Mouse (Mus musculus) brain, embryonic 14.5 days (tissue): ENCODE measurements around the gene Rgl3. TPM values are rescaled to one million over a fixed set of nuclear protein-coding genes. Genes with fewer than 3 reads are reported as not detected.

Experiments
- DNase-seq: peaks from one replicate; pipeline ENCODE4 v3.0.0-alpha.2; 2011; ENCODE audit warnings: low read depth
- CTCF ChIP-seq: fragments of 200-500 bp; IDR thresholded peaks from 2 replicates; pipeline ENCODE4 v1.5.1; 2012; ENCODE audit warnings: inconsistent platforms, mild to moderate bottlenecking, moderate library complexity, borderline replicate concordance; ENCODE audit not compliant: insufficient read depth, insufficient read length; ENCODE audit errors: extremely low read depth
- POLR2A ChIP-seq: fragments of 200-500 bp; IDR thresholded peaks from 2 replicates; pipeline ENCODE4 v1.6.1; 2012; ENCODE audit warnings: mild to moderate bottlenecking, inconsistent platforms, borderline replicate concordance; ENCODE audit not compliant: poor library complexity, insufficient read depth, insufficient read length, severe bottlenecking; ENCODE audit errors: extremely low read depth
- polyA plus RNA-seq: library from polyadenylated mRNA; depleted of rRNA; stranded (reverse); fragments of >200 nt; gene quantifications from 2 replicates; pipeline ENCODE4 v1.2.3, GENCODE M21; 2012

Rgl3 gene
- polyA plus RNA-seq, 1 experiment = 1.8 TPM

DNA sequence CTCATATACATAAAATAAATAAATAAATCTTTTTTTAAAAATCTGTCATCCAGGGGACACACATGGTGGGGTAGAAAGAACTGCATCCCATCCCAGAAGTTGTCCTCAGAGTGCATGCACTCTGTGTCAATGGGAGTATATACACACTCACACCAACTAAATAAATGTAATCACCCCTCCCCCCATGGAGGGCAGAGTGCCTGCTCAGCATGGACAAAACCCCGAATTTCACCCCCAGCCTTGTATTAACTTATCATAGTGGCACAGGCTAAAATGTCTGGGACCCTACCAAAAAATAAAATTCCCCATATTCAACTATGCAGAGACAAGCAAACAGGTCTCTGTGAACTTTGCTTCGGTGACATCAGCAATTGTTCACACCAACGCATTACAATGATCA lies 34.6 kb downstream of the Rgl3 start:
- TF ChIP-seq CTCF (no peak), POLR2A (no peak)
- no peak for DNase-seq

GRCm38 (mm10) chr9:21953600-21953999 lies 35.6 kb downstream of the Rgl3 start:
- TF ChIP-seq CTCF = no peak
- TF ChIP-seq POLR2A = no peak
- DNase-seq = peak; percentile 90

DNA sequence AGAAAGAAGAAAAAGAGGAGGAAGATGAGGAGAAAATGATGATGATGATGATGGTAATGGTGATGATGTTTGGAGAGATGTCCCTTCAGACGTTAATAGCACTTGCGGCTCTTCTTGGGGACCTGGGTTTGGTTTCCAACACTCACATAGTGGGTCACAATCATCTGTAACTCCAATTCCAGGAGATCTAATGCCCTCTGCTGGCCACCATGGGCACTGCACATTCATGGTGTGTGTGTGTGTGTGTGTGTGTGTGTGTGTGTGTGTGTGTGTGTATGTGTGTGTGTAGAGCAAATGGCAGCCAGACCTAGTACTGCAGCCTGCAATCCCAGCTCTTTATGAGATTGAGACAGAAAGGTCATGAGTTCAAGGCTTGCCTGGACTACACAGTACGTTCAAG lies 37.3 kb downstream of the Rgl3 start:
- TF ChIP-seq POLR2A = no peak
- peak; percentile 27; the same call in 1 of the 2 replicates for TF ChIP-seq CTCF
- no peak for DNase-seq

DNA sequence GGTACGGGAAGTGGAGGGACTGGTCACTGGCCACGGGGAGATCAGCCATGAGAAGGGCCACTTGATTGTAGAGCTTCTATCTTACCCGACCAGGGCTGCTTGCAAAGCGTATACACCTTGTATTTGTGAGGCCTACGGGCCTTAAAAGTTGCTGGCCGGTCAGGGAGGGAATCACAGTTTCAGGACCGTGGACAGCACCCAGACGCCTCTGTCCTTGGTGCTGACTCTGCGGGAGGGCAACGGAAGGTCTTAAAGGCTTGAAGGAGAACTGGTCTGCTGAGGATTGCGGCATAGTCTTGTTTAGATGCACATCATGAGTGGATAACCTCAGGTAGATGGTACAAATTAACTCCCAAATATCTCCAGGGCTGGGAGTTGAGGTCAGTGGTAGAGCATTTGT lies 38.9 kb downstream of the Rgl3 start:
- TF ChIP-seq CTCF (peak; percentile 37; the same call in 1 of the 2 replicates), POLR2A (no peak)
- DNase-seq = no peak

GRCm38 (mm10) chr9:21948790-21949189 lies 40.5 kb downstream of the Rgl3 start:
- TF ChIP-seq CTCF = no peak
- no peak for TF ChIP-seq POLR2A
- DNase-seq = no peak

- no peak for TF ChIP-seq CTCF
- no peak for TF ChIP-seq POLR2A
- no peak for DNase-seq
Measured at GRCm38 (mm10) chr9:21948146-21948545, 41.1 kb downstream of the Rgl3 start.

GRCm38 (mm10) chr9:21947540-21948130 lies 41.6 kb downstream of the Rgl3 start:
- no peak for TF ChIP-seq CTCF
- TF ChIP-seq POLR2A = no peak
- DNase-seq = no peak

- no peak for DNase-seq
- no peak for TF ChIP-seq CTCF
Measured at GRCm38 (mm10) chr9:21944267-21944666, 45.0 kb downstream of the Rgl3 start.

DNA sequence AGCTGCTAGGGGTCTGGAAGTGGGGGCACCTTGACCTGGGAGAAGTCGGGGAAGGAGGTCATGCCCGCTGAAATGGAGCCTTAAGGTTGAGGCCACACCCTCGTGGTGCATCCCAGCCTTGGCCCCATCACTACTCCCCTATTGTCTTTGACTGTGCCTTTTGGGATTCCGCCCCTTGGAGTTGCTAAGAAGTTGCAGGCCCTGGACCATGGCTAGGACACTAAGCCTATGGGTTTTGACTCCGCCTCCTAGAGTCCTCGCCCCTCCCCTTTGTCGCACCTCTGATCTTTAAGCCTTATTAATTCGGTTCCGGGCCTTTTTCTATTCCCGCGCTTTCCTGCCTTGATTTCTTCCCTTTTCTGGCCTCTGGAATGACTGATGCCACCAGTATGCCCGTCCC lies 45.6 kb downstream of the Rgl3 start:
- TF ChIP-seq POLR2A (no peak), CTCF (no peak)
- no peak for DNase-seq

DNA sequence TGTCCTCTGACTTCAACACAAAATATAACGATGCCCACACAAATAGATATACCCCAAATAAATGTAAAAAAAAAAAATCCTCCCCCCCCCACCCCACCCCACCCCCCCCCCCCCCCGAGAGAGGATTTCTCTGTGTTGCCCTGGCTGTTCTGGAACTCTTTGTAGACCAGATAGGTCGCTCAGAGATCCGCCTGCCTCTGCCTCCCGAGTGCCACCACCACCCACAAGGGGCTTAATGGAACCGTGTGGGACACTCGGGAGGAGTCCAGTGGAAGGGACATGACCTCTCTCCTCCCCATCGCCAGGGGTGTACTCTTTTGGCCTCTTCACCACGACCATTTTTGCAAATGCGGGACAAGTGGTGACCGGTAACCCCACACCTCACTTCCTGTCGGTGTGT lies 46.2 kb downstream of the Rgl3 start:
- TF ChIP-seq CTCF (no peak), POLR2A (no peak)
- no peak for DNase-seq

DNA sequence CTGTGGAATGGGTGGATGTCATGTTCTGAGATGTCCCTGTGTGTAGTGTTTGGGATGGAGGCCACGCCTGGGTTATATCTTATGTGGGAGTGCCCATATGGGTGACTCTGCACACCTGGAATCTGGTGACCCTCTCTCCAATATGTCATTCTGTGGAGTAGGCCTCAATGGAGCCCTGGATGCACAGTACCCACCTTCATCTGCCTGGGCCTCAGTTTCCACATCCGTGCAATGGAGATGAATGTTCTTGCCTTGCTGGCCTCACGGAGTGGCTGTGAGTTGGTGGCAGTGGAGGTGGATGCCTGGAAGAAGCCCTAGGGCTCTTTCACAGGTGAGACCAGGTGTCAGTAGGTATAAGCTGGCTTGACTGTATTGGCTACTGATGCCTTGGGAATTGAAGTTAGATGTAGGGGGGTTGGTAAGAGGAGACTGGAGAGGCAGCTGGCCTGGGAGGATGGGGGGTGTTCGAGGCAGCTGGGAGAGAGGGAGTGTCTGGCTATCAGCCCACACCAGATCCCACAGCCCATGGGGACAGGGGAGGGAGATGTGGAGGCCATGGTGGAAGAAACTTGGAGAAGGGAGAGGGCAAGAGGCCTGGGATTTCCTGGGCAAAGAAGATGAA lies 50.9 kb downstream of the Rgl3 start:
- DNase-seq = no peak
- TF ChIP-seq CTCF (no peak), POLR2A (no peak)

- TF ChIP-seq CTCF (no peak), POLR2A (no peak)
- DNase-seq = no peak
Measured at GRCm38 (mm10) chr9:21937711-21938175, 51.5 kb downstream of the Rgl3 start.

GRCm38 (mm10) chr9:21936692-21937570 lies 52.3 kb downstream of the Rgl3 start, which contains the start of gene Plppr2:
TSS of gene Plppr2 (plus strand) at chr9:21937033.
- TF ChIP-seq CTCF (no peak), POLR2A (no peak; the same call in 1 of the 2 replicates)
- DNase-seq = peak; percentile 99
